Mouse (Mus musculus) limb, embryonic 11.5 days (tissue): ENCODE measurements around the gene Tmem216. TPM values are rescaled to one million over a fixed set of nuclear protein-coding genes. Genes with fewer than 3 reads are reported as not detected.

Experiments
- ATAC-seq: fragments of 200-750 bp; cut with Nextera tagmentation; 2 replicates; pipeline ENCODE4 v1.8.0; 2017; ENCODE audit warnings: low read depth; ENCODE audit not compliant: insufficient number of reproducible peaks, low FRiP score, low TSS enrichment
- DNase-seq: peaks from one replicate; pipeline ENCODE4 v3.0.0-alpha.2; 2015; ENCODE audit warnings: low spot score
- H3K27ac ChIP-seq: fragments of 300-500 bp; sonication (generic); replicated peaks from 2 replicates; pipeline ENCODE4 v1.5.1; 2014; ENCODE audit warnings: low read depth, mild to moderate bottlenecking, low read length
- H3K27me3 ChIP-seq: fragments of 300-500 bp; sonication (generic); 2 replicates; pipeline ENCODE4 v1.6.1; 2014; ENCODE audit warnings: mild to moderate bottlenecking, low read length, mixed read lengths; ENCODE audit not compliant: control insufficient read depth, insufficient read depth
- H3K36me3 ChIP-seq: fragments of 300-500 bp; sonication (generic); 2 replicates; pipeline ENCODE4 v1.6.1; 2014; ENCODE audit warnings: mild to moderate bottlenecking, low read length, moderate library complexity, mixed read lengths; ENCODE audit not compliant: control insufficient read depth, insufficient read depth
- H3K4me1 ChIP-seq: fragments of 300-500 bp; sonication (generic); 2 replicates; pipeline ENCODE4 v1.6.1; 2014; ENCODE audit warnings: low read length, mixed read lengths; ENCODE audit not compliant: control insufficient read depth, insufficient read depth
- H3K4me2 ChIP-seq: fragments of 300-500 bp; sonication (generic); 2 replicates; pipeline ENCODE4 v1.6.1; 2014; ENCODE audit warnings: low read depth, mild to moderate bottlenecking, moderate library complexity; ENCODE audit not compliant: severe bottlenecking
- H3K4me3 ChIP-seq: fragments of 300-500 bp; sonication (generic); 2 replicates; pipeline ENCODE4 v1.5.1; 2014; ENCODE audit warnings: low read depth, low read length
- H3K9ac ChIP-seq: fragments of 300-500 bp; sonication (generic); 2 replicates; pipeline ENCODE4 v1.6.1; 2014; ENCODE audit warnings: mild to moderate bottlenecking, low read length
- H3K9me3 ChIP-seq: fragments of 300-500 bp; sonication (generic); 2 replicates; pipeline ENCODE4 v1.6.1; 2016; ENCODE audit warnings: low read length; ENCODE audit not compliant: control insufficient read depth
- WGBS: fragments of 180-500 bp; shearing (Covaris S2); extraction: QIAGEN DNeasy Blood & Tissue Kit; methylation state at CpG from one replicate; pipeline ENCODE4 v1.1.7; 2014; 5-methylcytosine and 5-hydroxymethylcytosine counted together
- polyA plus RNA-seq: library from polyadenylated mRNA; unstranded; fragments of >200 nt; fragmentation: Nextera tagmentation; extraction: Ambion mirVana; gene quantifications from 2 replicates; pipeline ENCODE4 v1.2.1, GENCODE M21; 2014

The Tmem216 gene
- polyA plus RNA-seq, 1 experiment from 2014 or later: 66.3 TPM

GRCm38 (mm10) chr19:10598188-10598587, 42.1 kb upstream of the Tmem216 start:
- peak; percentile 34 for DNase-seq
- H3K27me3 ChIP-seq: no peaks in the 10 kb centered on the region
- H3K36me3 ChIP-seq: no peaks in the 10 kb centered on the region; the same call in 1 of the 2 replicates
- no peak overlapping the region for H3K27ac ChIP-seq
- H3K4me2 ChIP-seq: no peak overlapping the region
- peaks cover 3% of the 10 kb centered on the region; the same call in 1 of the 2 replicates for H3K4me1 ChIP-seq
- 39% methylated on average over 3 of the region's 3 CpGs for WGBS
- H3K4me3 ChIP-seq: no peak overlapping the region
- H3K9ac ChIP-seq: no peak overlapping the region
- no peaks in the 10 kb centered on the region for H3K9me3 ChIP-seq
- no peak for ATAC-seq

GRCm38 (mm10) chr19:10591659-10592377, 35.8 kb upstream of the Tmem216 start:
- Histone ChIP-seq H3K9ac (no peak overlapping the region), H3K4me1 (no peaks in the 10 kb centered on the region), H3K36me3 (no peaks in the 10 kb centered on the region; the same call in 1 of the 2 replicates), H3K27ac (no peak overlapping the region), H3K27me3 (no peaks in the 10 kb centered on the region), H3K4me3 (no peak overlapping the region), H3K4me2 (no peak overlapping the region), H3K9me3 (no peaks in the 10 kb centered on the region)
- no peak for ATAC-seq
- WGBS: 95% methylated on average over 6 of the region's 6 CpGs
- no peak for DNase-seq

GRCm38 (mm10) chr19:10590301-10590700, 34.3 kb upstream of the Tmem216 start:
- 75% methylated on average over 3 of the region's 3 CpGs for WGBS
- ATAC-seq: no peak
- no peak overlapping the region for H3K27ac ChIP-seq

GRCm38 (mm10) chr19:10589127-10589857, 33.3 kb upstream of the Tmem216 start:
- no peak overlapping the region for H3K4me3 ChIP-seq
- no peak for DNase-seq
- 77% methylated on average over 5 of the region's 5 CpGs for WGBS
- ATAC-seq: no peak
- H3K27ac ChIP-seq: no peak overlapping the region
- H3K4me2 ChIP-seq: no peak overlapping the region
- H3K27me3 ChIP-seq: no peaks in the 10 kb centered on the region
- no peaks in the 10 kb centered on the region for H3K9me3 ChIP-seq
- no peaks in the 10 kb centered on the region for H3K4me1 ChIP-seq
- H3K9ac ChIP-seq: no peak overlapping the region
- H3K36me3 ChIP-seq: no peaks in the 10 kb centered on the region; the same call in 1 of the 2 replicates

More at GRCm38 (mm10) chr19:10590301-10590700, 34.3 kb upstream of the Tmem216 start:
- Histone ChIP-seq H3K9me3 (no peaks in the 10 kb centered on the region), H3K4me3 (no peak overlapping the region), H3K9ac (no peak overlapping the region), H3K36me3 (no peaks in the 10 kb centered on the region; the same call in 1 of the 2 replicates), H3K27me3 (no peaks in the 10 kb centered on the region), H3K4me1 (no peaks in the 10 kb centered on the region), H3K4me2 (no peak overlapping the region)
- DNase-seq: no peak

GRCm38 (mm10) chr19:10587231-10587630, 31.2 kb upstream of the Tmem216 start:
- Histone ChIP-seq H3K9ac (no peak overlapping the region), H3K4me2 (no peak overlapping the region), H3K36me3 (no peaks in the 10 kb centered on the region), H3K9me3 (no peaks in the 10 kb centered on the region), H3K27me3 (no peaks in the 10 kb centered on the region), H3K4me3 (no peak overlapping the region), H3K27ac (no peak overlapping the region), H3K4me1 (no peaks in the 10 kb centered on the region)
- ATAC-seq (no peak), DNase-seq (no peak)
- WGBS: 81% methylated on average over 8 of the region's 8 CpGs

GRCm38 (mm10) chr19:10585112-10585511, 29.1 kb upstream of the Tmem216 start:
- no peak overlapping the region for H3K27ac ChIP-seq
- no peaks in the 10 kb centered on the region for H3K27me3 ChIP-seq
- H3K4me3 ChIP-seq: no peak overlapping the region
- no peaks in the 10 kb centered on the region for H3K9me3 ChIP-seq
- no peak overlapping the region for H3K4me2 ChIP-seq
- H3K36me3 ChIP-seq: no peaks in the 10 kb centered on the region
- ATAC-seq (no peak), DNase-seq (no peak)
- H3K9ac ChIP-seq: no peak overlapping the region
- 88% methylated on average over 8 of the region's 8 CpGs for WGBS
- no peaks in the 10 kb centered on the region for H3K4me1 ChIP-seq

GRCm38 (mm10) chr19:10583550-10584146, 27.6 kb upstream of the Tmem216 start:
- no peak overlapping the region for H3K27ac ChIP-seq
- no peaks in the 10 kb centered on the region for H3K4me1 ChIP-seq
- ATAC-seq: no peak
- H3K36me3 ChIP-seq: no peaks in the 10 kb centered on the region
- no peaks in the 10 kb centered on the region for H3K27me3 ChIP-seq
- no peaks in the 10 kb centered on the region for H3K9me3 ChIP-seq
- H3K4me3 ChIP-seq: no peak overlapping the region
- H3K9ac ChIP-seq: no peak overlapping the region
- DNase-seq: no peak
- no peak overlapping the region for H3K4me2 ChIP-seq
- 78% methylated on average over 7 of the region's 7 CpGs for WGBS

- H3K4me3 ChIP-seq: no peak overlapping the region
- H3K9ac ChIP-seq: no peak overlapping the region
- no peak overlapping the region for H3K4me2 ChIP-seq
- no peaks in the 10 kb centered on the region for H3K9me3 ChIP-seq
- peaks cover 2% of the 10 kb centered on the region; the same call in 1 of the 2 replicates for H3K4me1 ChIP-seq
- no peaks in the 10 kb centered on the region for H3K27me3 ChIP-seq
- no peak for ATAC-seq
- no peak overlapping the region for H3K27ac ChIP-seq
- no peak for DNase-seq
- 82% methylated on average over 6 of the region's 6 CpGs for WGBS
- no peaks in the 10 kb centered on the region for H3K36me3 ChIP-seq
Measured at GRCm38 (mm10) chr19:10581984-10582383, 25.9 kb upstream of the Tmem216 start.
